Comparison of ENCODE assay signal across 24 mouse cellular contexts in genomic region chr8:29279276-29279675, GRCm38 (mm10).
"Had no signal": no experiment of that assay in that cellular context is flagged by ENCODE, and none has a peak within 500 bp of the region (broad histone marks: within the 10 kb centered on the region; RNA-seq: fewer than 3 reads in every experiment).

No protein-coding gene starts in this region.

- H3K9me3 ChIP-seq: heart, embryonic 13.5 days; heart, embryonic 15.5 days; hindbrain, embryonic 13.5 days; hindbrain, embryonic 15.5 days; limb, embryonic 10.5 days; limb, embryonic 12.5 days; liver, embryonic 15.5 days had no signal

- H3K9ac ChIP-seq: heart, embryonic 13.5 days; heart, embryonic 15.5 days; hindbrain, embryonic 13.5 days; hindbrain, embryonic 15.5 days; limb, embryonic 12.5 days; liver, embryonic 13.5 days; liver, embryonic 15.5 days had no signal

- H3K27me3 ChIP-seq: heart, embryonic 13.5 days; heart, embryonic 15.5 days; hindbrain, embryonic 13.5 days; hindbrain, embryonic 15.5 days; limb, embryonic 12.5 days; liver, embryonic 13.5 days; liver, embryonic 15.5 days had no signal

- H3K4me2 ChIP-seq: heart, embryonic 11.5 days; heart, embryonic 13.5 days; heart, embryonic 15.5 days; hindbrain, embryonic 13.5 days; hindbrain, embryonic 15.5 days; limb, embryonic 12.5 days; liver, embryonic 11.5 days; liver, embryonic 13.5 days; liver, embryonic 15.5 days had no signal

- H3K36me3 ChIP-seq: heart, embryonic 13.5 days; heart, embryonic 15.5 days; hindbrain, embryonic 13.5 days; hindbrain, embryonic 15.5 days; limb, embryonic 10.5 days; limb, embryonic 12.5 days; liver, embryonic 13.5 days; liver, embryonic 15.5 days had no signal

- H3K27ac ChIP-seq: heart, adult 2 months; heart, embryonic 13.5 days; heart, embryonic 15.5 days; hindbrain, embryonic 13.5 days; hindbrain, embryonic 15.5 days; hindbrain, postnatal 0 days; left cerebral cortex, adult 2 months; limb, embryonic 10.5 days; limb, embryonic 12.5 days; liver, embryonic 13.5 days; liver, embryonic 15.5 days had no signal

- H3K4me3 ChIP-seq: heart, adult 2 months; heart, embryonic 13.5 days; heart, embryonic 15.5 days; hindbrain, embryonic 13.5 days; hindbrain, embryonic 15.5 days; left cerebral cortex, adult 2 months; limb, embryonic 10.5 days; limb, embryonic 12.5 days; liver, embryonic 13.5 days; liver, embryonic 15.5 days had no signal

- H3K4me1 ChIP-seq: heart, embryonic 13.5 days; heart, embryonic 15.5 days; limb, embryonic 12.5 days; liver, embryonic 13.5 days; liver, embryonic 15.5 days had no signal

- DNase-seq: gastrocnemius, postnatal 14 days; gastrocnemius, postnatal 36 days; heart, adult 11 months; heart, adult 2 months; heart, postnatal 14 days; heart, postnatal 36 days; kidney, adult 11 months; kidney, adult 8-10 months; kidney, postnatal 10 days; kidney, postnatal 36 days; liver; liver, embryonic 13.5 days had no signal

- ATAC-seq: hindbrain, postnatal 0 days; intestine, embryonic 16.5 days had no signal
